Mouse (Mus musculus) heart, embryonic 13.5 days (tissue): ENCODE data around the gene Vmn1r185. TPM values are rescaled to one million over a fixed set of nuclear protein-coding genes. Genes with fewer than 3 reads are reported as not detected.
"Not testable (repeated sequence)": the region's sequence is repeated elsewhere in the genome, so short reads cannot be mapped to it uniquely, and the experiment has no call there.

Source experiments
- ATAC-seq: fragments of 200-750 bp; cut with Nextera tagmentation; 2 replicates; pipeline ENCODE4 v1.8.0; 2017; ENCODE audit warnings: moderate TSS enrichment; ENCODE audit not compliant: insufficient number of reproducible peaks, low FRiP score, low TSS enrichment; ENCODE audit errors: extremely low read depth
- H3K27ac ChIP-seq: fragments of 300-500 bp; sonication (generic); replicated peaks from 2 replicates; pipeline ENCODE4 v1.5.1; 2015; ENCODE audit warnings: moderate library complexity, mild to moderate bottlenecking, inconsistent platforms
- H3K27me3 ChIP-seq: fragments of 300-500 bp; sonication (generic); replicated peaks from 2 replicates; pipeline ENCODE4 v1.6.1; 2015; ENCODE audit warnings: mild to moderate bottlenecking, inconsistent platforms
- H3K36me3 ChIP-seq: fragments of 300-500 bp; sonication (generic); 2 replicates; pipeline ENCODE4 v1.6.1; 2015; ENCODE audit warnings: mild to moderate bottlenecking, inconsistent platforms
- H3K4me1 ChIP-seq: fragments of 300-500 bp; sonication (generic); 2 replicates; pipeline ENCODE4 v1.6.1; 2015; ENCODE audit warnings: inconsistent platforms
- H3K4me2 ChIP-seq: fragments of 300-500 bp; sonication (generic); 2 replicates; pipeline ENCODE4 v1.6.1; 2015; ENCODE audit warnings: inconsistent platforms, mild to moderate bottlenecking, moderate library complexity
- H3K4me3 ChIP-seq: fragments of 300-500 bp; sonication (generic); 2 replicates; pipeline ENCODE4 v1.5.1; 2015; ENCODE audit warnings: moderate library complexity, mild to moderate bottlenecking, inconsistent platforms
- H3K9ac ChIP-seq: fragments of 300-500 bp; sonication (generic); 2 replicates; pipeline ENCODE4 v1.6.1; 2015; ENCODE audit warnings: inconsistent platforms, mild to moderate bottlenecking, moderate library complexity
- H3K9me3 ChIP-seq: fragments of 300-500 bp; sonication (generic); 2 replicates; pipeline ENCODE4 v1.6.1; 2016; ENCODE audit warnings: inconsistent platforms
- WGBS: fragments of 180-500 bp; shearing (Covaris S2); methylation state at CpG from one replicate; pipeline ENCODE4 v1.1.7; 2015; ENCODE audit warnings: mixed read lengths; 5-methylcytosine and 5-hydroxymethylcytosine counted together
- polyA plus RNA-seq: library from polyadenylated mRNA; unstranded; fragments of >200 nt; fragmentation: Nextera tagmentation; extraction: Ambion mirVana; gene quantifications from 2 replicates; pipeline ENCODE4 v1.2.1, GENCODE M21; 2015

Vmn1r185 gene
- not detected in 2 replicates for polyA plus RNA-seq

- H3K9ac ChIP-seq, H3K9me3 ChIP-seq, ATAC-seq, H3K27me3 ChIP-seq, H3K27ac ChIP-seq, H3K4me3 ChIP-seq, H3K4me2 ChIP-seq, H3K4me1 ChIP-seq, H3K36me3 ChIP-seq: not testable (repeated sequence)
- 50% methylated on average over 1 of the region's 1 CpGs for WGBS
Measured at GRCm38 (mm10) chr7:26618364-26618763, at the start of gene Vmn1r185. Vmn1r185 (minus strand) TSS chr7:26618464.

- H3K4me1 ChIP-seq, H3K4me3 ChIP-seq, ATAC-seq, H3K9me3 ChIP-seq, H3K27ac ChIP-seq, H3K4me2 ChIP-seq, H3K9ac ChIP-seq, H3K27me3 ChIP-seq, H3K36me3 ChIP-seq: not testable (repeated sequence)
- 17% methylated on average over 2 of the region's 2 CpGs for WGBS
Measured at GRCm38 (mm10) chr7:26667466-26667865, 49.2 kb upstream of the Vmn1r185 start.

- Histone ChIP-seq H3K4me1 (no peaks in the 10 kb centered on the region), H3K27ac (no peak overlapping the region), H3K27me3 (no peaks in the 10 kb centered on the region), H3K36me3 (no peaks in the 10 kb centered on the region), H3K4me2 (no peak overlapping the region), H3K9me3 (peaks cover 5% of the 10 kb centered on the region; the same call in 1 of the 2 replicates), H3K9ac (no peak overlapping the region), H3K4me3 (no peak overlapping the region)
- 66% methylated on average over 5 of the region's 5 CpGs for WGBS
- ATAC-seq: no peak
Measured at GRCm38 (mm10) chr7:26666011-26666410, 47.7 kb upstream of the Vmn1r185 start.

- H3K27me3 ChIP-seq: no peaks in the 10 kb centered on the region
- H3K9me3 ChIP-seq: 0 out of 2 replicates have a peak, but pooled peaks cover 3% of the 10 kb centered on the region
- H3K27ac ChIP-seq: no peak overlapping the region
- no peak for ATAC-seq
- H3K4me1 ChIP-seq: no peaks in the 10 kb centered on the region
- no peak overlapping the region for H3K4me2 ChIP-seq
- H3K9ac ChIP-seq: no peak overlapping the region
- 51% methylated on average over 1 of the region's 1 CpGs for WGBS
- no peaks in the 10 kb centered on the region for H3K36me3 ChIP-seq
- no peak overlapping the region for H3K4me3 ChIP-seq
Measured at GRCm38 (mm10) chr7:26589774-26590173, 28.5 kb downstream of the Vmn1r185 start.

- Histone ChIP-seq H3K4me2 (no peak overlapping the region), H3K9ac (no peak overlapping the region), H3K4me3 (no peak overlapping the region), H3K36me3 (no peaks in the 10 kb centered on the region), H3K27ac (no peak overlapping the region), H3K4me1 (no peaks in the 10 kb centered on the region), H3K27me3 (no peaks in the 10 kb centered on the region), H3K9me3 (0 out of 2 replicates have a peak, but pooled peaks cover 3% of the 10 kb centered on the region)
- ATAC-seq: no peak
Measured at GRCm38 (mm10) chr7:26589077-26589476, 29.2 kb downstream of the Vmn1r185 start.

Other genes starting within 250 kb of the Vmn1r185 start
- gene Nlrp9c, start 214.8 kb downstream of the Vmn1r185 start, polyA plus RNA-seq: not detected in 2 replicates
- not detected in 2 replicates for gene Nlrp4a, start 183.4 kb downstream of the Vmn1r185 start, polyA plus RNA-seq
- gene Nlrp9a, start 83.4 kb downstream of the Vmn1r185 start, polyA plus RNA-seq: not detected in 2 replicates
- not detected in 2 replicates for gene Cyp2b23, start 68.0 kb upstream of the Vmn1r185 start, polyA plus RNA-seq
- gene Cyp2b19, start 138.7 kb upstream of the Vmn1r185 start, polyA plus RNA-seq: not detected in 2 replicates
- gene Cyp2g1, start 190.4 kb upstream of the Vmn1r185 start, polyA plus RNA-seq: not detected in 2 replicates
- gene Cyp2a5, start 216.8 kb upstream of the Vmn1r185 start, polyA plus RNA-seq: not detected in 2 replicates